Mouse (Mus musculus) hindbrain, embryonic 16.5 days (tissue): ENCODE results near the gene Man1a. TPM values are rescaled to one million over a fixed set of nuclear protein-coding genes. Genes with fewer than 3 reads are reported as not detected.

Source experiments
- ATAC-seq: fragments of 200-750 bp; cut with Nextera tagmentation; 2 replicates; pipeline ENCODE4 v1.8.0; 2017; ENCODE audit warnings: moderate TSS enrichment, moderate library complexity
- H3K27ac ChIP-seq: fragments of 300-500 bp; sonication (generic); 2 replicates; pipeline ENCODE4 v1.5.1; 2014; ENCODE audit warnings: low read depth, mild to moderate bottlenecking, control low read depth, low read length, moderate library complexity
- H3K27me3 ChIP-seq: fragments of 300-500 bp; sonication (generic); replicated peaks from 2 replicates; pipeline ENCODE4 v1.6.1; 2014; ENCODE audit warnings: low read length; ENCODE audit not compliant: control insufficient read depth, insufficient read depth
- H3K36me3 ChIP-seq: fragments of 300-500 bp; sonication (generic); 2 replicates; pipeline ENCODE4 v1.6.1; 2014; ENCODE audit warnings: mild to moderate bottlenecking, low read length, moderate library complexity, mixed read lengths; ENCODE audit not compliant: control insufficient read depth, insufficient read depth
- H3K4me1 ChIP-seq: fragments of 300-500 bp; sonication (generic); 2 replicates; pipeline ENCODE4 v1.6.1; 2014; ENCODE audit warnings: low read depth, low read length; ENCODE audit not compliant: control insufficient read depth, insufficient read depth
- H3K4me2 ChIP-seq: fragments of 300-500 bp; sonication (generic); 2 replicates; pipeline ENCODE4 v1.6.1; 2014; ENCODE audit warnings: mild to moderate bottlenecking, low read length, control low read depth, moderate library complexity
- H3K4me3 ChIP-seq: fragments of 300-500 bp; sonication (generic); 2 replicates; pipeline ENCODE4 v1.5.1; 2014; ENCODE audit warnings: mild to moderate bottlenecking, low read length, control low read depth, moderate library complexity
- H3K9ac ChIP-seq: fragments of 300-500 bp; sonication (generic); 2 replicates; pipeline ENCODE4 v1.6.1; 2014; ENCODE audit warnings: low read depth, mild to moderate bottlenecking, control low read depth, low read length, moderate library complexity
- H3K9me3 ChIP-seq: fragments of 300-500 bp; sonication (generic); 2 replicates; pipeline ENCODE4 v1.6.1; 2014; ENCODE audit warnings: mild to moderate bottlenecking, low read length, moderate library complexity; ENCODE audit not compliant: control insufficient read depth
- WGBS: fragments of 180-500 bp; shearing (Covaris S2); extraction: QIAGEN DNeasy Blood & Tissue Kit; methylation state at CpG from one replicate; pipeline ENCODE4 v1.1.7; 2014; 5-methylcytosine and 5-hydroxymethylcytosine counted together
- polyA plus RNA-seq: library from polyadenylated mRNA; unstranded; fragments of >200 nt; fragmentation: Nextera tagmentation; extraction: Ambion mirVana; gene quantifications from 2 replicates; pipeline ENCODE4 v1.2.1, GENCODE M21; 2015

Man1a gene
- polyA plus RNA-seq, 1 experiment from 2014 or later: 4.1 TPM

- Histone ChIP-seq H3K9ac (no peak overlapping the region), H3K4me2 (no peak overlapping the region), H3K27ac (no peak overlapping the region), H3K4me3 (no peak overlapping the region), H3K4me1 (no peaks in the 10 kb centered on the region), H3K9me3 (no peaks in the 10 kb centered on the region), H3K27me3 (no peaks in the 10 kb centered on the region), H3K36me3 (no peaks in the 10 kb centered on the region)
- no peak for ATAC-seq
Measured at GRCm38 (mm10) chr10:53974180-53974579, 102.2 kb downstream of the Man1a start.

- Histone ChIP-seq H3K27me3 (no peaks in the 10 kb centered on the region), H3K9me3 (no peaks in the 10 kb centered on the region), H3K27ac (no peak overlapping the region), H3K4me1 (no peaks in the 10 kb centered on the region), H3K4me3 (no peak overlapping the region), H3K9ac (no peak overlapping the region), H3K36me3 (no peaks in the 10 kb centered on the region), H3K4me2 (no peak overlapping the region)
- ATAC-seq: no peak
- WGBS: 75% methylated on average over 3 of the region's 3 CpGs
Measured at GRCm38 (mm10) chr10:53959759-53960158, 116.7 kb downstream of the Man1a start.

GRCm38 (mm10) chr10:53941597-53941996, 134.8 kb downstream of the Man1a start:
- 85% methylated on average over 7 of the region's 7 CpGs for WGBS
- Histone ChIP-seq H3K27ac (no peak overlapping the region), H3K27me3 (no peaks in the 10 kb centered on the region), H3K36me3 (no peaks in the 10 kb centered on the region), H3K9ac (no peak overlapping the region), H3K4me2 (no peak overlapping the region), H3K4me3 (no peak overlapping the region), H3K4me1 (no peaks in the 10 kb centered on the region), H3K9me3 (no peaks in the 10 kb centered on the region)
- no peak for ATAC-seq

GRCm38 (mm10) chr10:53938199-53938598, 138.2 kb downstream of the Man1a start:
- Histone ChIP-seq H3K4me2 (no peak overlapping the region), H3K36me3 (no peaks in the 10 kb centered on the region), H3K9ac (no peak overlapping the region), H3K4me3 (no peak overlapping the region), H3K9me3 (no peaks in the 10 kb centered on the region), H3K4me1 (no peaks in the 10 kb centered on the region), H3K27ac (no peak overlapping the region), H3K27me3 (no peaks in the 10 kb centered on the region)
- no peak for ATAC-seq
- 86% methylated on average over 3 of the region's 3 CpGs for WGBS

- Histone ChIP-seq H3K9me3 (no peaks in the 10 kb centered on the region), H3K4me3 (no peak overlapping the region), H3K27me3 (no peaks in the 10 kb centered on the region), H3K36me3 (no peaks in the 10 kb centered on the region), H3K4me2 (no peak overlapping the region), H3K9ac (no peak overlapping the region), H3K27ac (no peak overlapping the region), H3K4me1 (no peaks in the 10 kb centered on the region)
- ATAC-seq: no peak
- 92% methylated on average over 3 of the region's 3 CpGs for WGBS
Measured at GRCm38 (mm10) chr10:53936078-53936477, 140.3 kb downstream of the Man1a start.

- no peaks in the 10 kb centered on the region for H3K4me1 ChIP-seq
- H3K9ac ChIP-seq: no peak overlapping the region
- H3K27me3 ChIP-seq: no peaks in the 10 kb centered on the region
- no peak overlapping the region for H3K27ac ChIP-seq
- WGBS: 72% methylated on average over 4 of the region's 4 CpGs
- no peak overlapping the region for H3K4me2 ChIP-seq
- no peak for ATAC-seq
- H3K4me3 ChIP-seq: no peak overlapping the region
- no peaks in the 10 kb centered on the region for H3K9me3 ChIP-seq
- no peaks in the 10 kb centered on the region for H3K36me3 ChIP-seq
Measured at GRCm38 (mm10) chr10:53929722-53930500, 146.5 kb downstream of the Man1a start.

- Histone ChIP-seq H3K9ac (no peak overlapping the region), H3K27me3 (no peaks in the 10 kb centered on the region), H3K4me2 (no peak overlapping the region), H3K4me1 (no peaks in the 10 kb centered on the region), H3K9me3 (no peaks in the 10 kb centered on the region), H3K36me3 (no peaks in the 10 kb centered on the region), H3K4me3 (no peak overlapping the region), H3K27ac (no peak overlapping the region)
- WGBS: 87% methylated on average over 5 of the region's 5 CpGs
- no peak for ATAC-seq
Measured at GRCm38 (mm10) chr10:53927904-53928303, 148.5 kb downstream of the Man1a start.

GRCm38 (mm10) chr10:53925456-53925855, 151.0 kb downstream of the Man1a start:
- no peak for ATAC-seq
- no peak overlapping the region for H3K4me2 ChIP-seq
- no peaks in the 10 kb centered on the region for H3K4me1 ChIP-seq
- H3K27me3 ChIP-seq: no peaks in the 10 kb centered on the region
- H3K9ac ChIP-seq: no peak overlapping the region
- 84% methylated on average over 6 of the region's 6 CpGs for WGBS
- H3K27ac ChIP-seq: no peak overlapping the region
- H3K36me3 ChIP-seq: no peaks in the 10 kb centered on the region
- H3K4me3 ChIP-seq: no peak overlapping the region
- no peaks in the 10 kb centered on the region for H3K9me3 ChIP-seq

GRCm38 (mm10) chr10:53922236-53922635, 154.2 kb downstream of the Man1a start:
- Histone ChIP-seq H3K4me2 (no peak overlapping the region), H3K36me3 (no peaks in the 10 kb centered on the region), H3K4me3 (no peak overlapping the region), H3K4me1 (no peaks in the 10 kb centered on the region), H3K27ac (no peak overlapping the region), H3K9ac (no peak overlapping the region), H3K9me3 (no peaks in the 10 kb centered on the region), H3K27me3 (no peaks in the 10 kb centered on the region)
- WGBS: 92% methylated on average over 3 of the region's 3 CpGs
- no peak for ATAC-seq
